Mouse (Mus musculus) liver, embryonic 14.5 days (tissue): Measurements from ENCODE around the gene Fxyd3.

Experiments
- CTCF ChIP-seq: IDR thresholded peaks from 2 replicates; pipeline ENCODE4 v1.5.1; 2016; ENCODE audit warnings: antibody characterized with exemption, low read depth, control low read depth
- EP300 ChIP-seq: IDR thresholded peaks from 2 replicates; pipeline ENCODE4 v1.6.1; 2016; ENCODE audit warnings: antibody characterized with exemption, low read depth

- TF ChIP-seq CTCF (no peak), EP300 (no peak)
Measured at GRCm38 (mm10) chr7:31067836-31068235, 8.7 kb downstream of the Fxyd3 start.
